Mouse (Mus musculus) brain, embryonic 14.5 days (tissue): Measurements from ENCODE around the gene Odam.

ENCODE experiments used
- CTCF ChIP-seq: fragments of 200-500 bp; IDR thresholded peaks from 2 replicates; pipeline ENCODE4 v1.5.1; 2012; ENCODE audit warnings: inconsistent platforms, mild to moderate bottlenecking, moderate library complexity, borderline replicate concordance; ENCODE audit not compliant: insufficient read depth, insufficient read length; ENCODE audit errors: extremely low read depth
- POLR2A ChIP-seq: fragments of 200-500 bp; IDR thresholded peaks from 2 replicates; pipeline ENCODE4 v1.6.1; 2012; ENCODE audit warnings: mild to moderate bottlenecking, inconsistent platforms, borderline replicate concordance; ENCODE audit not compliant: poor library complexity, insufficient read depth, insufficient read length, severe bottlenecking; ENCODE audit errors: extremely low read depth

DNA sequence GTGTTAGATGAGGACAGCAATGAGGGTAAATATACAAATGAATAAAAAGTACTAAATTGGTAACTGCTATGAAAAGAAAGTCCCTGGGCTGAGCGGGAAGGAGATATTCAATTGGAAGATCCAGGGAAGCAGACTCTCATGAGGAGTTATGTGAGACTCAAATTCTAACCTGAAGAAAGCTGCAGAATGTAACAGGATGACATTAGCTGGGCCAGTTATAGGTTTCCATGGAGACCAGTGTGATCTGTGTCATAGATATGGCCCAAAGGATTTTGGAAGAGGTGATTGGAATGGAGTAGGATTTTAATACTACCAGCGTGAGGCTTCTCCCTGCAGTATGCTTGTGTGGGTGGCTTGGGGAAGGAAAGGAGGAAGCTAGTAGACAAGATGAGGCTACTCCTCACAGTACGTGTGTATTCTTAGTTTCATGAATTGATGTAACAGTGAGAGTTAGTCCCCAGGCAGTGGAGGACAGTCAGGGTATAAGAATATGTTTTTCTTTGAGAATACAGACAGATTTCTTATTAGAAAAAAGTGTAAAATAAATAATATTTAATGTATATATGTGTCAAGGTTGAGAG, 29.6 kb upstream of the Odam start:
- TF ChIP-seq CTCF (no peak), POLR2A (no peak)
